Mouse (Mus musculus): Measurements from ENCODE around the gene Gm4353. TPM values are rescaled to one million over a fixed set of nuclear protein-coding genes. Genes with fewer than 3 reads are reported as not detected.
A peak's percentile ranks its signal among the peaks of the same experiment; 100 is the strongest.

Gene Gm4353
- polyA plus RNA-seq, 1 experiment from 2014 or later, result 0.27 TPM

DNA sequence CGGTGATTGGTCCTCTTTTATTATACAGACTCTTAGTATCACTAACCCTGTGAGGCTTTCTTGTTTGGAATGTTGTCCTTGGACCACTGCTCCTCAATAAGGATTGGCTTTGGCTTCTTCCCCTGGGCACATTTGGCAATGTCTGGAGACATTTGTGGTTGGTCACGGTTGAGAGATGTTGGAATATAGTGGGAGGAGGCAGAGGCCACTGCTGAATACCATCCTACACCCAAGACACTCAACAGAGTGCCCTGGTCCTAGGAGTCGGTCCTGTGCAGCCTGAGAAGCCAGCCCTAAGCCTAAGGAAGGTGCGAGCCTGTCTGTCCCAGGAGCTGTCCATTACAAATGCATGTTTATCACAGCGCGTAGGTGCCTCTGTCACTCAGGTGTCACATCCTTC, 27.1 kb upstream of the Gm4353 start:
- 73% methylated on average over 6 of the region's 6 CpGs for WGBS
- H3K4me3 ChIP-seq (ENCODE audit: control insufficient read depth in 1 of 2, insufficient read depth in 1 of 2, low read depth in 1 of 2, low read length in 2 of 2), result no peak overlapping the region
- no peaks in the 10 kb centered on the region for H3K4me1 ChIP-seq (ENCODE audit: control insufficient read depth in 2 of 2, insufficient read depth in 2 of 2, low read length in 2 of 2)
- no peaks in the 10 kb centered on the region for H3K9me3 ChIP-seq (ENCODE audit: control insufficient read depth, low read length)
- H3K36me3 ChIP-seq (ENCODE audit: control insufficient read depth, insufficient read depth, low read length), result peaks cover 3% of the 10 kb centered on the region; the same call in 1 of the 2 replicates
- ATAC-seq (ENCODE audit: insufficient number of reproducible peaks, insufficient read depth, low FRiP score, low read depth), result no peak
- no peaks in the 10 kb centered on the region for H3K27me3 ChIP-seq (ENCODE audit: control insufficient read depth, insufficient read depth, low read length)
- no peak overlapping the region for H3K27ac ChIP-seq (replicated peaks in 1 of 2; ENCODE audit: control insufficient read depth in 1 of 2, insufficient read depth in 1 of 2, low read depth in 2 of 2, low read length in 2 of 2)
- no peak overlapping the region for H3K9ac ChIP-seq (ENCODE audit: low read length)
- no peak overlapping the region for H3K4me2 ChIP-seq (ENCODE audit: low read length)

DNA sequence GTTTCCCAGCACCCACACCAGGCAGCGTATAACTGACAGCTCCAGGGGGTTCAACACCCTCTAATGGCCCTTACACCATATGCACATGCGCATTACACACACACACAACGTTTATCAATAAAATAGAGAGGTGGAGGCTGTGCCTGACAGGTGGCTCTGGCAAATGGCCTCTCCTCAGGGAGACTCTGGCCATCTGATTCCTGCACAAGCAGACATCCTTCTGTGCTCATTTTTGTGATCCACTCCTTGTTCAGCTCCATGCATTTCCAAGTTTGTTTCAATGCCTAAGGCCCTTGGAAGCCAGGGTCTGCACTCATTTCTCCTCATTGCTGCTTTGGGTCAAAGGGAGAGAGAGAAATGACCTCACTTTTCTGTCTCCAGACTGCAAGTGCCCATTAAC, 26.2 kb upstream of the Gm4353 start:
- no peaks in the 10 kb centered on the region for H3K4me1 ChIP-seq (ENCODE audit: control insufficient read depth in 2 of 2, insufficient read depth in 2 of 2, low read length in 2 of 2)
- ATAC-seq (ENCODE audit: insufficient number of reproducible peaks, insufficient read depth, low FRiP score, low read depth), result no peak
- no peak overlapping the region for H3K9ac ChIP-seq (ENCODE audit: low read length)
- no peak overlapping the region for H3K27ac ChIP-seq (replicated peaks in 1 of 2; ENCODE audit: control insufficient read depth in 1 of 2, insufficient read depth in 1 of 2, low read depth in 2 of 2, low read length in 2 of 2)
- H3K9me3 ChIP-seq (ENCODE audit: control insufficient read depth, low read length), result no peaks in the 10 kb centered on the region
- peaks cover 12% of the 10 kb centered on the region for H3K36me3 ChIP-seq (ENCODE audit: control insufficient read depth, insufficient read depth, low read length)
- H3K27me3 ChIP-seq (ENCODE audit: control insufficient read depth, insufficient read depth, low read length), result no peaks in the 10 kb centered on the region
- 72% methylated on average over 3 of the region's 3 CpGs for WGBS
- H3K4me2 ChIP-seq (ENCODE audit: low read length), result no peak overlapping the region
- no peak overlapping the region for H3K4me3 ChIP-seq (ENCODE audit: control insufficient read depth in 1 of 2, insufficient read depth in 1 of 2, low read depth in 1 of 2, low read length in 2 of 2)

DNA sequence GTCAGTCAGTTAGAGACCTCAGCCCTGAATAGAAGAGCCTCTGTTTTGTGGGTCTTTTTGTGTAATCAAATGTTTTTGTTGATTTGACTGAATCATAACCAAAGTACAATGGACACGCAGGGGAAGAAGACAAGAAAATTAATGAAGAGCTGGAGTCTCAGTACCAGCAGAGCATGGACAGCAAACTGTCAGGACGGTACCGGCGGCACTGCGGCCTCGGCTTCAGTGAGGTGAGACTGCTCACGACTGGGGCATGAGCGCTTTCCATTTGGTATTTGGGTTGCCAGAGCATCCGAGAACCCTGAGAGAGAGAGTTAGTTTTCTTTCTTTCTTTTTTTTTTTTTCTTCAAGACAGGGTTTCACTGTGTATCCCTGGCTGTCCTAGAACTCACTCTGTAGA, 18.7 kb upstream of the Gm4353 start:
- H3K4me2 ChIP-seq (ENCODE audit: low read length), result no peak overlapping the region
- peaks cover 2 to 19% of the 10 kb centered on the region in 2 experiments; a peak in 3 of 4 replicates for H3K4me1 ChIP-seq (ENCODE audit: control insufficient read depth in 2 of 2, insufficient read depth in 2 of 2, low read length in 2 of 2)
- 96% methylated on average over 9 of the region's 9 CpGs for WGBS
- no peak overlapping the region for H3K4me3 ChIP-seq (ENCODE audit: control insufficient read depth in 1 of 2, insufficient read depth in 1 of 2, low read depth in 1 of 2, low read length in 2 of 2)
- H3K27me3 ChIP-seq (ENCODE audit: control insufficient read depth, insufficient read depth, low read length), result no peaks in the 10 kb centered on the region
- ATAC-seq (ENCODE audit: insufficient number of reproducible peaks, insufficient read depth, low FRiP score, low read depth), result no peak
- peaks cover 64% of the 10 kb centered on the region for H3K36me3 ChIP-seq (ENCODE audit: control insufficient read depth, insufficient read depth, low read length)
- H3K27ac ChIP-seq (replicated peaks in 1 of 2; ENCODE audit: control insufficient read depth in 1 of 2, insufficient read depth in 1 of 2, low read depth in 2 of 2, low read length in 2 of 2), result no peak overlapping the region
- no peak overlapping the region for H3K9ac ChIP-seq (ENCODE audit: low read length)
- H3K9me3 ChIP-seq (ENCODE audit: control insufficient read depth, low read length), result no peaks in the 10 kb centered on the region

DNA sequence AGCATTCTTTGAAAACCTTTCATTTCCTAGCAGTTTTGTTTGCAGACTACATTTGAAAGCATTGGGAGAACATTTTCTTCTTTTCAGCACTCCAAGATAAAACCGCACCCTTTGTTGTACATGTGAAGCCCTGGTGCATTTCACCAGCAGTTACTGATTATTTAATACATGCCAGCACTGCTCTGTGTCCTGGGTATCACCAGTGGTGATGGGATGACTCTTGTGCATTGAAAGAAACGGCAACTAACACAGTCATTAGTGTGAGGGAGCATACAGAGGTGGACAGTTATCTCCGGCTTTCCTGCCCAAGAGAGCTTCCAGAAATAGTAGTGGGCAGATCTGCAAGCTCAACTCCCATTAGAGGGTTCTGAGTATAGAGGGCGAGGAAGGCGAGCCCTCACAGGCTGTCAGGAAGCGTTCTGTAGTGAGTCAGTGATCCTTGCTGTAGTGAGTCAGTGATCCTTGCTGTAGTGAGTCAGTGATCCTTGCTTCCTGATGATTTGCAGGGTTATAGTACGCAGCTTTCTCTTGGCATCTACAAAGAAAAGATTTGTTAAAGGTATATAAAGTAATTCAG, 15.6 kb upstream of the Gm4353 start:
- Histone ChIP-seq H3K9ac (ENCODE audit: low read length) (no peak overlapping the region), H3K9me3 (ENCODE audit: control insufficient read depth, low read length) (no peaks in the 10 kb centered on the region), H3K27ac (replicated peaks in 1 of 2; ENCODE audit: control insufficient read depth in 1 of 2, insufficient read depth in 1 of 2, low read depth in 2 of 2, low read length in 2 of 2) (peak overlapping the region; percentile 59 to 60), H3K4me3 (ENCODE audit: control insufficient read depth in 1 of 2, insufficient read depth in 1 of 2, low read depth in 1 of 2, low read length in 2 of 2) (no peak overlapping the region), H3K27me3 (ENCODE audit: control insufficient read depth, insufficient read depth, low read length) (no peaks in the 10 kb centered on the region), H3K4me2 (ENCODE audit: low read length) (peak overlapping the region; percentile 32), H3K4me1 (ENCODE audit: control insufficient read depth in 2 of 2, insufficient read depth in 2 of 2, low read length in 2 of 2) (peaks cover 2 to 26% of the 10 kb centered on the region in 2 experiments; a peak in 3 of 4 replicates), H3K36me3 (ENCODE audit: control insufficient read depth, insufficient read depth, low read length) (peaks cover 45% of the 10 kb centered on the region)
- peak; percentile 72 for ATAC-seq (ENCODE audit: insufficient number of reproducible peaks, insufficient read depth, low FRiP score, low read depth)
- WGBS, result 25% methylated on average over 7 of the region's 7 CpGs

DNA sequence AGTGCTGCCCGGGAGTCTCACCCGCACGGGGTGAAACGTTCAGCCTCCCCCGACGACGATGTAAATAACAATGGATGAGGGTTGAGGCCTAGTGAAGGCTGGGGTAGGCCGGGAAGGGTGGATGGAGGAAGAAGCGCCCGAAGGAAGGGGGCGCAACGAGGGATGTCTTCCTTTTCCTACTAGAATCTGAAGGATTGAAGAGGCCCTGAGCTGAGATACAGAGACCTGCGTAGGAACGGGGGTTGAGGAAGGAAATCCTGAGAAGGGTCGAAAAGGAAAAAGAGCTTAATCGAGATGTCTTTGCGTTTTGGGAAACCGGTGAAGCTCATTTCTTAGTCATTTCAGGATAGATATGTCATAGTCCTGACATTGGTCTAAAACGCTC, 9.0 kb upstream of the Gm4353 start:
- WGBS, result under 1% methylated on average over 19 of the region's 19 CpGs
- H3K27ac ChIP-seq (replicated peaks in 1 of 2; ENCODE audit: control insufficient read depth in 1 of 2, insufficient read depth in 1 of 2, low read depth in 2 of 2, low read length in 2 of 2), result peak overlapping the region; percentile 86 to 89
- no peaks in the 10 kb centered on the region for H3K36me3 ChIP-seq (ENCODE audit: control insufficient read depth, insufficient read depth, low read length)
- no peaks in the 10 kb centered on the region for H3K9me3 ChIP-seq (ENCODE audit: control insufficient read depth, low read length)
- peak; percentile 67 for ATAC-seq (ENCODE audit: insufficient number of reproducible peaks, insufficient read depth, low FRiP score, low read depth)
- peaks cover 0 to 21% of the 10 kb centered on the region in 2 experiments; a peak in 2 of 4 replicates for H3K4me1 ChIP-seq (ENCODE audit: control insufficient read depth in 2 of 2, insufficient read depth in 2 of 2, low read length in 2 of 2)
- H3K9ac ChIP-seq (ENCODE audit: low read length), result peak overlapping the region; percentile 81
- no peaks in the 10 kb centered on the region for H3K27me3 ChIP-seq (ENCODE audit: control insufficient read depth, insufficient read depth, low read length)
- H3K4me3 ChIP-seq (ENCODE audit: control insufficient read depth in 1 of 2, insufficient read depth in 1 of 2, low read depth in 1 of 2, low read length in 2 of 2), result peak overlapping the region; percentile 66 to 70
- H3K4me2 ChIP-seq (ENCODE audit: low read length), result peak overlapping the region; percentile 84

DNA sequence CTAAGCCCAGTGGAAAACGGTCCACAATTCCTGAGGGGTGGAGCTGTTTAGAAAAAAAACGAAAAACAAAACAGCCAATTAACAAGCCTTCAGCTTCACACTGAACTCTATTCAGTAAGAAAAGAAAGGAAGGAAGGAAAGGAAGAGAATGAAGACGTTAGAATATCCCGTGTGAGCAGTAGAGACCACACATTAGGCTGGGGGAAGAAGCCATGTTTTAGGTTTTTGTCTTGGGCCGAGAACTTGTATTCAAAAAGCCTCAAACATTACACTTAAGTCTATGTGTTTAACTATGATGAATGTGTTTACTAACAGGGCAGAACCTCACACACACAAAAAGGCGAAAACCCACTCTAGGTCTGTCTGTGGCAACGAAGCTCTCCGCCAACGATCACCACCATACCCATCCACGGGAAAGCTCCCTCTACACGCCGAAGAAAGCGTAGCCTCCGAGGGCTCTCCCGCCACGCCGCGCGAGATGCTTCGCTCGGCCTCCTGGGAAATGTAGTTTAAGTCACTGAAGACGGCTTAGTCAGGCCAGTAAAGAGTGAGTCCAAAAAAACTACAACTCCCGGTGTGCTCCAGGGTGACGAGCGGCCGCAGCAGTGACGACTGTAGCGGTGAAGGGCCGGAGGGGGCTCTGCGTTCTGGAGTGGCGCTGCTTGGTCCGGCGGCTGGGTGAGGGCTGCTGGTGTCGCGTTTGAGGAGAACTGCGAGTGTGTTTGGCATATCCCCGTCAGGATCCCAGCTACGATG, 8.5 kb upstream of the Gm4353 start:
- Histone ChIP-seq H3K27me3 (ENCODE audit: control insufficient read depth, insufficient read depth, low read length) (no peaks in the 10 kb centered on the region), H3K36me3 (ENCODE audit: control insufficient read depth, insufficient read depth, low read length) (no peaks in the 10 kb centered on the region), H3K4me3 (ENCODE audit: control insufficient read depth in 1 of 2, insufficient read depth in 1 of 2, low read depth in 1 of 2, low read length in 2 of 2) (peak overlapping the region; percentile 66 to 71), H3K4me1 (ENCODE audit: control insufficient read depth in 2 of 2, insufficient read depth in 2 of 2, low read length in 2 of 2) (peaks cover 0 to 21% of the 10 kb centered on the region in 2 experiments; a peak in 2 of 4 replicates), H3K9me3 (ENCODE audit: control insufficient read depth, low read length) (no peaks in the 10 kb centered on the region), H3K4me2 (ENCODE audit: low read length) (peak overlapping the region; percentile 84), H3K27ac (replicated peaks in 1 of 2; ENCODE audit: control insufficient read depth in 1 of 2, insufficient read depth in 1 of 2, low read depth in 2 of 2, low read length in 2 of 2) (peak overlapping the region; percentile 86 to 89), H3K9ac (ENCODE audit: low read length) (peak overlapping the region; percentile 81)
- ATAC-seq (ENCODE audit: insufficient number of reproducible peaks, insufficient read depth, low FRiP score, low read depth), result peak; percentile 100
- WGBS, result under 1% methylated on average over 38 of the region's 38 CpGs

DNA sequence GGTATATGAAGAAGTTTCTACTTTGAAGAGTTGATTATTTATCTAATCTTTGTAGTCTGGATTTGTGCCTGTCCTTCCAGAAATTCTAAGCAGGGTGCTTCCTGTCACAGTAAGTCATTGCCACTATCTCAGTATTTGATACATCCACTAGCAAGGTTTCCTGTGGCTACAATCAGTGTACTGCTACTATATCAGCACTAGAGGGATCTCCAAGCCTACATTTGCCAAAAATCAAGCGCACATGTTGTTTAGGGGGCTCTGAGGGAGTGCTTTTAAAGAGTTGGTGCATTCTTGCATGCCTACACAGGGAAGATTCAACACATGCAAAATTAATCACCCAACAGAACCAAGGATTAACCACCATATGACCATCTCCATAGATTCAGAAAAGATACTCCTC, 23.7 kb downstream of the Gm4353 start:
- H3K9ac ChIP-seq (ENCODE audit: low read length), result no peak overlapping the region
- H3K4me3 ChIP-seq (ENCODE audit: control insufficient read depth in 1 of 2, insufficient read depth in 1 of 2, low read depth in 1 of 2, low read length in 2 of 2), result no peak overlapping the region
- H3K27ac ChIP-seq (replicated peaks in 1 of 2; ENCODE audit: control insufficient read depth in 1 of 2, insufficient read depth in 1 of 2, low read depth in 2 of 2, low read length in 2 of 2), result no peak overlapping the region
- no peaks in the 10 kb centered on the region for H3K36me3 ChIP-seq (ENCODE audit: control insufficient read depth, insufficient read depth, low read length)
- WGBS, result 23% methylated on average over 1 of the region's 1 CpGs
- H3K4me2 ChIP-seq (ENCODE audit: low read length), result no peak overlapping the region
- no peak for ATAC-seq (ENCODE audit: insufficient number of reproducible peaks, insufficient read depth, low FRiP score, low read depth)
- no peaks in the 10 kb centered on the region for H3K4me1 ChIP-seq (ENCODE audit: control insufficient read depth in 2 of 2, insufficient read depth in 2 of 2, low read length in 2 of 2)
- H3K9me3 ChIP-seq (ENCODE audit: control insufficient read depth, low read length), result no peaks in the 10 kb centered on the region
- H3K27me3 ChIP-seq (ENCODE audit: control insufficient read depth, insufficient read depth, low read length), result no peaks in the 10 kb centered on the region
